Mouse (Mus musculus): ENCODE data around the gene Zzef1.

GRCm38 (mm10) chr11:72818067-72818466 is 22.0 kb downstream of the Zzef1 start:
- no peak for TF ChIP-seq CTCF (IDR thresholded peaks at IDR 0.05; ENCODE audit: low read depth, low read length)
- no peak for TF ChIP-seq POLR2A (IDR thresholded peaks at IDR 0.05; ENCODE audit: borderline replicate concordance, low read depth, low read length)
